Mouse (Mus musculus) CH12.LX (cell line): ENCODE measurements around the gene Il18r1. TPM values are rescaled to one million over a fixed set of nuclear protein-coding genes. Genes with fewer than 3 reads are reported as not detected.

Experiments used
- DNase-seq: peaks from one replicate; pipeline ENCODE4 v3.0.0-alpha.2; 2013; ENCODE audit errors: extremely low read depth
- H3K27ac ChIP-seq: 2 replicates; pipeline ENCODE4 v1.5.1; 2012; ENCODE audit warnings: low read depth, mild to moderate bottlenecking, control low read depth, moderate library complexity; ENCODE audit not compliant: insufficient read depth
- H3K27me3 ChIP-seq: replicated peaks from 2 replicates; pipeline ENCODE3; 2012; ENCODE audit warnings: inconsistent platforms
- H3K36me3 ChIP-seq, 2 experiments: replicated peaks in 1 of 2; 2 replicates each; pipeline versions ENCODE3 to v1.6.1; 2012; ENCODE audit warnings: inconsistent platforms in 1 of 2, low read length in 1 of 2, mild to moderate bottlenecking in 1 of 2, mixed read lengths in 1 of 2, moderate library complexity in 1 of 2; ENCODE audit not compliant: control insufficient read depth in 1 of 2, insufficient read depth in 1 of 2
- H3K4me1 ChIP-seq, 2 experiments: 2 replicates each; pipeline ENCODE4 v1.6.1; 2012; ENCODE audit warnings: inconsistent platforms in 1 of 2, moderate library complexity in 1 of 2; ENCODE audit not compliant: insufficient read depth in 2 of 2, control insufficient read depth in 1 of 2
- H3K4me2 ChIP-seq: 2 replicates; pipeline ENCODE4 v1.6.1; 2012; ENCODE audit warnings: low read depth, mild to moderate bottlenecking, control low read depth; ENCODE audit not compliant: poor library complexity, insufficient read depth, severe bottlenecking
- H3K4me3 ChIP-seq, 3 experiments: fragments of 150-350 bp in 1 of 3; sonication (generic) in 1 of 3; replicated peaks in 1 of 3; 2 replicates each; pipeline versions ENCODE3 to v1.5.1; 2011 to 2012; ENCODE audit warnings: low read depth in 2 of 3, low read length in 2 of 3, mild to moderate bottlenecking in 2 of 3, moderate library complexity in 2 of 3, control low read depth in 1 of 3, improper control_type of control experiment in 1 of 3, inconsistent platforms in 1 of 3, mixed read lengths in 1 of 3; ENCODE audit not compliant: poor library complexity in 1 of 3
- H3K79me2 ChIP-seq: replicated peaks from 2 replicates; pipeline ENCODE4 v1.6.1; 2012; ENCODE audit warnings: mild to moderate bottlenecking, moderate library complexity; ENCODE audit not compliant: control insufficient read depth, poor library complexity, insufficient read depth, severe bottlenecking; ENCODE audit errors: extremely low read depth
- H3K9ac ChIP-seq: 2 replicates; pipeline ENCODE4 v1.6.1; 2012; ENCODE audit warnings: low read depth, mild to moderate bottlenecking, control low read depth, moderate library complexity; ENCODE audit not compliant: insufficient read depth
- H3K9me3 ChIP-seq: replicated peaks from 2 replicates; pipeline ENCODE3; 2012; ENCODE audit warnings: low read length, inconsistent platforms, mixed read lengths
- BHLHE40 ChIP-seq: IDR thresholded peaks from 2 replicates; pipeline ENCODE4 v1.6.1; 2011; ENCODE audit warnings: mild to moderate bottlenecking, low read depth, low read length, improper control_type of control experiment
- CHD1 ChIP-seq: IDR thresholded peaks from 2 replicates; pipeline ENCODE4 v1.6.1; 2012; ENCODE audit warnings: low read depth, low read length, improper control_type of control experiment, inconsistent platforms
- CHD2 ChIP-seq: IDR thresholded peaks from 2 replicates; pipeline ENCODE4 v1.6.1; 2011; ENCODE audit warnings: low read length, improper control_type of control experiment
- CTCF ChIP-seq, 2 experiments: IDR thresholded peaks in 1 of 2; conservative IDR thresholded peaks in 1 of 2; 2 replicates each; pipeline ENCODE4 v1.5.1; 2011 to 2012; ENCODE audit warnings: low read depth in 2 of 2, low read length in 2 of 2, improper control_type of control experiment in 1 of 2, inconsistent platforms in 1 of 2, mild to moderate bottlenecking in 1 of 2, moderate library complexity in 1 of 2
- E2F4 ChIP-seq: IDR thresholded peaks from 2 replicates; pipeline ENCODE4 v1.6.1; 2011; ENCODE audit warnings: low read depth, low read length, improper control_type of control experiment; ENCODE audit not compliant: insufficient replicate concordance
- ELF1 ChIP-seq: IDR thresholded peaks from 2 replicates; pipeline ENCODE4 v1.6.1; 2014; ENCODE audit warnings: low read depth, mild to moderate bottlenecking, inconsistent platforms, low read length, improper control_type of control experiment
- EP300 ChIP-seq: IDR thresholded peaks from 2 replicates; pipeline ENCODE4 v1.6.1; 2011; ENCODE audit warnings: low read length, improper control_type of control experiment
- ETS1 ChIP-seq: conservative IDR thresholded peaks from 2 replicates; pipeline ENCODE4 v1.6.1; 2012; ENCODE audit warnings: low read depth, mild to moderate bottlenecking, inconsistent platforms, low read length, improper control_type of control experiment, moderate library complexity
- GABPA ChIP-seq: IDR thresholded peaks from 2 replicates; pipeline ENCODE4 v1.6.1; 2012; ENCODE audit warnings: low read depth, low read length, improper control_type of control experiment, inconsistent platforms; ENCODE audit not compliant: insufficient replicate concordance
- IRF4 ChIP-seq: IDR thresholded peaks from 2 replicates; pipeline ENCODE4 v1.6.1; 2014; ENCODE audit warnings: low read depth, mild to moderate bottlenecking, inconsistent platforms, low read length, improper control_type of control experiment
- JUND ChIP-seq: conservative IDR thresholded peaks from 2 replicates; pipeline ENCODE4 v1.6.1; 2011; ENCODE audit warnings: low read depth, low read length, improper control_type of control experiment
- KAT2A ChIP-seq: IDR thresholded peaks from 2 replicates; pipeline ENCODE4 v1.6.1; 2012; ENCODE audit warnings: low read length, improper control_type of control experiment, inconsistent platforms; ENCODE audit not compliant: insufficient replicate concordance
- MAFK ChIP-seq: IDR thresholded peaks from 2 replicates; pipeline ENCODE4 v1.6.1; 2011; ENCODE audit warnings: low read length, improper control_type of control experiment; ENCODE audit not compliant: insufficient replicate concordance
- MEF2A ChIP-seq: IDR thresholded peaks from 2 replicates; pipeline ENCODE4 v1.6.1; 2014; ENCODE audit warnings: low read depth, mild to moderate bottlenecking, inconsistent platforms, low read length, improper control_type of control experiment, borderline replicate concordance
- MXI1 ChIP-seq: IDR thresholded peaks from 2 replicates; pipeline ENCODE4 v1.6.1; 2011; ENCODE audit warnings: mild to moderate bottlenecking, low read depth, low read length, improper control_type of control experiment
- PAX5 ChIP-seq: IDR thresholded peaks from 2 replicates; pipeline ENCODE4 v1.6.1; 2012; ENCODE audit warnings: low read length, inconsistent platforms, mixed read lengths
- POLR2A ChIP-seq: IDR thresholded peaks from 2 replicates; pipeline ENCODE4 v1.6.1; 2011; ENCODE audit warnings: low read depth, mild to moderate bottlenecking, improper control_type of control experiment, low read length
- POLR2AphosphoS2 ChIP-seq: IDR thresholded peaks from 2 replicates; pipeline ENCODE4 v1.6.1; 2011; ENCODE audit warnings: low read depth, low read length, improper control_type of control experiment
- RAD21 ChIP-seq: IDR thresholded peaks from 2 replicates; pipeline ENCODE4 v1.6.1; 2011; ENCODE audit warnings: low read depth, mild to moderate bottlenecking, low read length, improper control_type of control experiment, moderate library complexity
- SIN3A ChIP-seq: IDR thresholded peaks from 2 replicates; pipeline ENCODE4 v1.6.1; 2012; ENCODE audit warnings: low read length, improper control_type of control experiment, inconsistent platforms
- USF2 ChIP-seq: conservative IDR thresholded peaks from 2 replicates; pipeline ENCODE4 v1.6.1; 2011; ENCODE audit warnings: low read depth, low read length, improper control_type of control experiment
- ZC3H11A ChIP-seq: IDR thresholded peaks from 2 replicates; pipeline ENCODE4 v1.6.1; 2012; ENCODE audit warnings: low read depth, mild to moderate bottlenecking, inconsistent platforms, low read length, improper control_type of control experiment
- ZKSCAN1 ChIP-seq: IDR thresholded peaks from 2 replicates; pipeline ENCODE4 v1.6.1; 2012; ENCODE audit warnings: low read depth, inconsistent platforms, low read length, improper control_type of control experiment, borderline replicate concordance
- ZMIZ1 ChIP-seq: IDR thresholded peaks from 2 replicates; pipeline ENCODE4 v1.6.1; 2012; ENCODE audit warnings: low read depth, mild to moderate bottlenecking, inconsistent platforms, low read length, improper control_type of control experiment
- dilution Hi-C: fragments of 300-500 bp; cut with MboI; formaldehyde crosslinking; loops from 2 replicates; pipeline ENCODE4 v1.14.3; 2020; ENCODE audit warnings: low sequenced_read_pairs; ENCODE audit not compliant: extremely low pct_unique_long_range_greater_than_20kb, extremely low pct_ligation_motif_present
- in situ Hi-C: fragments of 300-500 bp; cut with MboI; formaldehyde crosslinking; loops from 3 replicates; pipeline ENCODE4 v1.14.3; 2019; ENCODE audit warnings: low sequenced_read_pairs, low pct_ligation_motif_present, low pct_unique_long_range_greater_than_20kb, mixed read lengths
- polyA plus RNA-seq: library from polyadenylated mRNA; unstranded; fragments of >175 nt; gene quantifications from 2 replicates; pipeline ENCODE4 v1.2.1, GENCODE M21; 2012; ENCODE audit warnings: low read depth; ENCODE audit not compliant: insufficient read length
- total RNA-seq, 2 experiments: library from RNA; depleted of rRNA; stranded (reverse); fragments of 300-350 nt in 1 of 2; fragments of >200 nt in 1 of 2; gene quantifications; 2 replicates each; pipeline ENCODE4 v1.2.3; 2012 to 2014

The Il18r1 gene
- total and polyA plus RNA-seq, 3 experiments: 0.13 TPM; not detected in 2

GRCm38 (mm10) chr1:40423892-40424291 is 41.5 kb upstream of the Il18r1 start:
- no peak overlapping the region for H3K9ac ChIP-seq
- no peak overlapping the region for H3K4me2 ChIP-seq
- no peak overlapping the region for H3K4me3 ChIP-seq
- H3K79me2 ChIP-seq: no peaks in the 10 kb centered on the region
- in situ Hi-C loops: no loop called here
- H3K9me3 ChIP-seq: no peaks in the 10 kb centered on the region
- no peaks in the 10 kb centered on the region for H3K27me3 ChIP-seq
- dilution Hi-C loops: no loop called here
- TF ChIP-seq USF2 (no peak), E2F4 (no peak), POLR2A (no peak), RAD21 (no peak), CHD1 (no peak), ZMIZ1 (no peak), PAX5 (no peak), POLR2AphosphoS2 (no peak), CHD2 (no peak), CTCF (conservative IDR thresholded peaks at IDR 0.05 in 1 of 2, IDR thresholded peaks at IDR 0.05 in 1 of 2; ENCODE audit: low read depth in 2 of 2, low read length in 2 of 2) (no peak), MAFK (no peak), ZKSCAN1 (no peak), GABPA (no peak), IRF4 (no peak), EP300 (no peak), KAT2A (no peak), ELF1 (no peak), SIN3A (no peak), ETS1 (no peak), JUND (no peak)
- H3K27ac ChIP-seq: no peak overlapping the region
- no peaks in the 10 kb centered on the region for H3K36me3 ChIP-seq
- no peaks in the 10 kb centered on the region for H3K4me1 ChIP-seq
- no peak for DNase-seq

DNA sequence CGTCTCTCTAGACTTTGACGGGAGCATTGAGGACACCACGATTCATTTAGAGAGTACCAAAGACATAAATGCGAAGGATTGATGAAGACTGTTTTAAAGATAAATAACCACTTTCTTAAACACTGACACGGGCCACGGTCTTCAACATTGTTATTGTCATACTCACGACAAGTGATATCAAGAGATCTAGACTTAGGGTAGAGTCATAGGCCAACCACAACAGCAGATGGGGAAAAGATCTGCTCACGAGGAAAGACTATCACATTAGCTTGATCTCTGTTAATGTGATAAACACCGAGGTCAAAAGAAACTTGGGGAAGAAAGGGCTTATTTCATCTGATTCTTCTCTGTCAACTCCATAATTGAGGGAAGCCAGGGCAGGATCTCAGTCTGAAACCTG is 38.1 kb upstream of the Il18r1 start:
- no peak for DNase-seq
- no peaks in the 10 kb centered on the region for H3K79me2 ChIP-seq
- no peak overlapping the region for H3K27ac ChIP-seq
- in situ Hi-C loops (no loop called here), dilution Hi-C loops (no loop called here)
- no peaks in the 10 kb centered on the region for H3K4me1 ChIP-seq
- no peak overlapping the region for H3K9ac ChIP-seq
- H3K4me3 ChIP-seq: no peak overlapping the region
- H3K27me3 ChIP-seq: no peaks in the 10 kb centered on the region
- no peaks in the 10 kb centered on the region for H3K9me3 ChIP-seq
- no peak overlapping the region for H3K4me2 ChIP-seq
- TF ChIP-seq EP300 (no peak), MEF2A (no peak), MXI1 (no peak), ETS1 (no peak), PAX5 (no peak), BHLHE40 (no peak), ZC3H11A (no peak)
- H3K36me3 ChIP-seq: no peaks in the 10 kb centered on the region
